Mouse (Mus musculus): ENCODE results near the gene Dph5. TPM values are rescaled to one million over a fixed set of nuclear protein-coding genes. Genes with fewer than 3 reads are reported as not detected.

Dph5 gene
- polyA plus RNA-seq, 1 experiment from 2014 or later: 24.8 TPM

DNA sequence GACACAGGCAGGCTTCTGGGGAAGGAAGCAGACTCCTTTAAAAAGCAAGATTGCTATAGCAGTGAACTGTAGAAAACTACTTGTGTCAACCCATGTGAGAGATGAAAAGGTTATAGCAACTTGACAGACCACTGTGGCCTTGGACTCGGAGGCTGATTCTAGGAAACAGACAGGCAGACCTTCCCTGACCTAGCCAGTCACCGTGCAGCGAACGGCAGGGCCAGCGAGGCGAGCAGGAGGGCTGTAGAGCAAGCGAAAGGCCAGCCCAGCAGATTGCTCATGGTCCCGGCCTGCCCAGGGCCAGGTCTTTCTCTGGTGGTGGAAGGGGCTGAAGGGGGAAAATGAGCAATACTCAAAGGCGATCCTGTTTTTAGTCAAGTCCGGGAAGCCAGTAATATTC, 50.2 kb downstream of the Dph5 start:
- H3K9ac ChIP-seq (ENCODE audit: low read length): no peak overlapping the region
- peaks cover 13% of the 10 kb centered on the region for H3K36me3 ChIP-seq (ENCODE audit: control insufficient read depth, insufficient read depth)
- no peak for ATAC-seq (replicated peaks; ENCODE audit: extremely low read depth, insufficient read depth, low FRiP score)
- no peak overlapping the region for H3K4me3 ChIP-seq (ENCODE audit: low read length)
- no peaks in the 10 kb centered on the region for H3K9me3 ChIP-seq (replicated peaks; ENCODE audit: control insufficient read depth, low read length)
- H3K27ac ChIP-seq (ENCODE audit: low read length): no peak overlapping the region
- WGBS: 82% methylated on average over 10 of the region's 10 CpGs
- H3K27me3 ChIP-seq (ENCODE audit: control insufficient read depth, insufficient read depth, low read length): no peaks in the 10 kb centered on the region
- H3K4me1 ChIP-seq (ENCODE audit: control insufficient read depth, insufficient read depth, low read length): no peaks in the 10 kb centered on the region
- H3K4me2 ChIP-seq (ENCODE audit: low read depth, low read length): no peak overlapping the region

DNA sequence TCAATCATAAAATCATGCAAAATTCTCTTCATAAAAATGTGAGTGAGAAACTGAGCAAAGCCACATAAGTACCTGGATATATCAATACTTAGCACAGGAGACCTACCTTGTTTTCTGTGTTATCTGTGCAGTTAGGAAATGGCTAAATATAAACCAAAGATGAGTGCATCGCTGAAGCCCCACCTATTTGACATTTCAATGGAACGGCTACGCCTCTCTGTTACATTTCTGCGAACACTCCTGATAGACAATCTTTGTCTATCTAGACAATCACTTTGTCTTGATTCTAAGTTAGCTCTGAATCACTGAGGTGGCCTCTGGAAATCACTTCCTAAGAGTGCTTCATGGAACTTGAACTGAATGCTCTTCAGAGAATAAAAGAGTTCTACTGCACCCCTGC, 52.9 kb downstream of the Dph5 start:
- H3K27me3 ChIP-seq (ENCODE audit: control insufficient read depth, insufficient read depth, low read length): no peaks in the 10 kb centered on the region
- no peaks in the 10 kb centered on the region for H3K4me1 ChIP-seq (ENCODE audit: control insufficient read depth, insufficient read depth, low read length)
- no peak overlapping the region for H3K27ac ChIP-seq (ENCODE audit: low read length)
- no peak overlapping the region for H3K4me3 ChIP-seq (ENCODE audit: low read length)
- WGBS: 73% methylated on average over 4 of the region's 4 CpGs
- H3K4me2 ChIP-seq (ENCODE audit: low read depth, low read length): no peak overlapping the region
- H3K36me3 ChIP-seq (ENCODE audit: control insufficient read depth, insufficient read depth): peaks cover 16% of the 10 kb centered on the region
- no peaks in the 10 kb centered on the region for H3K9me3 ChIP-seq (replicated peaks; ENCODE audit: control insufficient read depth, low read length)
- ATAC-seq (replicated peaks; ENCODE audit: extremely low read depth, insufficient read depth, low FRiP score): no peak
- no peak overlapping the region for H3K9ac ChIP-seq (ENCODE audit: low read length)

DNA sequence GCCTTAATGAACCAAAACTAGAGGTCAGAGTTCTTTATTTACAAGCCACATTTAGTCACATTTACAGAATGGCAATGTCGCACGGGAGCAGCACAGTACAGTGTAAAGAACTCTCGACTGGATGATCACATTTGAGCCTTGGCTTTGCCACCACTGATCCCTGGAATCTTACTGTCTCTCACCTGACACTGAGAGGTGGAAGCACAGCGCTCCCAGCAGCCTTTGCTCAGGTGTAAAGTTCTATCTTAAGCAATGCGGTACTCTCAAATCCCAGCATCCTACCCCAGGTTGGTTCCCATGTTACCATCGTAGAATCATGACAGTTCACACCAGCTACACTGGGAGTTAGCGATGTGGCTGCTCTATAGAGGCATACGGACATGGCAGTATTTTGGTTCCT, 53.8 kb downstream of the Dph5 start:
- no peaks in the 10 kb centered on the region for H3K9me3 ChIP-seq (replicated peaks; ENCODE audit: control insufficient read depth, low read length)
- no peak for ATAC-seq (replicated peaks; ENCODE audit: extremely low read depth, insufficient read depth, low FRiP score)
- no peak overlapping the region for H3K4me3 ChIP-seq (ENCODE audit: low read length)
- no peak overlapping the region for H3K9ac ChIP-seq (ENCODE audit: low read length)
- no peak overlapping the region for H3K4me2 ChIP-seq (ENCODE audit: low read depth, low read length)
- H3K27me3 ChIP-seq (ENCODE audit: control insufficient read depth, insufficient read depth, low read length): no peaks in the 10 kb centered on the region
- 84% methylated on average over 8 of the region's 8 CpGs for WGBS
- no peaks in the 10 kb centered on the region for H3K4me1 ChIP-seq (ENCODE audit: control insufficient read depth, insufficient read depth, low read length)
- H3K36me3 ChIP-seq (ENCODE audit: control insufficient read depth, insufficient read depth): peaks cover 22% of the 10 kb centered on the region
- H3K27ac ChIP-seq (ENCODE audit: low read length): no peak overlapping the region

DNA sequence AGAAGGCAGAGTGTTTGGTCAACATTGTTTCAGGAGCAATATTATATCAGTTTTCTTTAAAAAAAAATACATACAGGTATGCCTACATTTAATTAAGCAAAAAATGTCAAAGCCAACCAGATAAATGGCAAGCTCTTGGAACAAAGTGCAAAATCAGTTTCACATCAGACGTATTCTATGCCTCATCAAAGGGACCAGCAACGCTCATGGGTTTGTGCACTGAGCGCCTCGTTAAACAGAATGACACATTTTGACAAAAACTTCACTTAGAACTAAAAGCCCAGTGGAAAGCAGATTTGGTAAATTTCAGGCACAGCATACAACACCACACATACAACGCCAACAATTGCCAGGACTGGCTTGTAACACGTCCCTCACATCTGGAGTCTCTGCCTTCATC, 56.7 kb downstream of the Dph5 start:
- ATAC-seq (replicated peaks; ENCODE audit: extremely low read depth, insufficient read depth, low FRiP score): no peak

DNA sequence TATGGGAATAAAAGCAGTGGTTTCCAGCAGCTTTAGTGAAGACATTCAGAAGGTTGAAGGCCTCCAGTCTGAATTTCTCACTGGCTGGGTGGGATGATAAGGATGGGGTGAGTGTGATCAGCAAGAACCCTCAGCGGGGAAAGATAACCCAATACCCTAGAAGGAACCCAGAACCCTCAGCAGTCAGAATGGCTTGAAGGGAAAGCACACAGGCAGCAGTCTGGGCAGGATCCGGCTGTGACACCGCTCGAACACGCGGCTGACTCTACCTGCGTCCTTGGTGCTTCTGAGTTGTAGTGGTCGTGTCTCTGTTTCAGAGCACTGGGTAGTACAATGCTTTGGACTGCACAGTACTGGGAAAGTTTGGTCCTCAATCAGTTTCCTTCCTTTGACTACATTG, 58.6 kb downstream of the Dph5 start:
- ATAC-seq (replicated peaks; ENCODE audit: extremely low read depth, insufficient read depth, low FRiP score): no peak
- no peak overlapping the region for H3K4me2 ChIP-seq (ENCODE audit: low read depth, low read length)
- H3K27me3 ChIP-seq (ENCODE audit: control insufficient read depth, insufficient read depth, low read length): no peaks in the 10 kb centered on the region
- H3K36me3 ChIP-seq (ENCODE audit: control insufficient read depth, insufficient read depth): peaks cover 14% of the 10 kb centered on the region
- no peaks in the 10 kb centered on the region for H3K4me1 ChIP-seq (ENCODE audit: control insufficient read depth, insufficient read depth, low read length)
- H3K9me3 ChIP-seq (replicated peaks; ENCODE audit: control insufficient read depth, low read length): no peaks in the 10 kb centered on the region
- H3K9ac ChIP-seq (ENCODE audit: low read length): no peak overlapping the region
- H3K4me3 ChIP-seq (ENCODE audit: low read length): no peak overlapping the region
- 92% methylated on average over 8 of the region's 8 CpGs for WGBS
- H3K27ac ChIP-seq (ENCODE audit: low read length): no peak overlapping the region

More for the DNA sequence above, 56.7 kb downstream of the Dph5 start:
- no peaks in the 10 kb centered on the region for H3K4me1 ChIP-seq (ENCODE audit: control insufficient read depth, insufficient read depth, low read length)
- no peaks in the 10 kb centered on the region for H3K27me3 ChIP-seq (ENCODE audit: control insufficient read depth, insufficient read depth, low read length)
- no peak overlapping the region for H3K4me3 ChIP-seq (ENCODE audit: low read length)
- 95% methylated on average over 6 of the region's 6 CpGs for WGBS
- no peak overlapping the region for H3K27ac ChIP-seq (ENCODE audit: low read length)
- peaks cover 18% of the 10 kb centered on the region for H3K36me3 ChIP-seq (ENCODE audit: control insufficient read depth, insufficient read depth)
- no peak overlapping the region for H3K9ac ChIP-seq (ENCODE audit: low read length)
- H3K9me3 ChIP-seq (replicated peaks; ENCODE audit: control insufficient read depth, low read length): no peaks in the 10 kb centered on the region
- no peak overlapping the region for H3K4me2 ChIP-seq (ENCODE audit: low read depth, low read length)

DNA sequence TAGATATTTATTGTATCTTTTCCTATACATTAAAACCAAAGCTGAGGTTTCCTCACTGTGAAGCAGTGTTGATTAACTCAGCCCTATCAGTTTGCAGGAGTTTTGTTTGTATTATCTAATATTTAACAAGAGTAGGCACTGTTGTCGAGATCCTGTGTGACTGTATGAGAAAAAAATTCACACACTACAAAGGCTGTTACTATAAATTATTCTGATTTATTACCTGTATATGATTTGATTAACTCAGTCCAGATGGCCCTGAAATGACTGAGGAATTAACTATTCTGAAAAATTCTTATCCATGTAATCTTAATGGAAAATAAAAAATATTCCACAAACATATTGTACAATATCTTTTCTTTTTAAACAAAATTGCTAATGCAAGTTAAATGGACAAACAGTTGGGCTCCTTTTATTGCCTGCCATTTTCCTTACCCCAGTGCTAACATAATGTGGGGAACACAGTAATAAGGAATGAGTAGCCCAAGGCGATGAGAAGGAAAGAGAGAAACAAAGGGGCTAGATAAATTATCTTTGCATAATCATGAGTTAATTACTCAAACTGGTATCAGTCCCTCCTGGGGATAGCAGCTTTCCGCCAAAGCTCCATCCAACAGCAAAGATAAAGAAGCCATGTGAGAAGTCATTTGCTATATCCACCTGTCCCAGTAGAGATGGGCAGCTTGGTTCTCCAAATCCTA, 61.7 kb downstream of the Dph5 start:
- Histone ChIP-seq H3K4me3 (ENCODE audit: low read length) (no peak overlapping the region), H3K27me3 (ENCODE audit: control insufficient read depth, insufficient read depth, low read length) (no peaks in the 10 kb centered on the region), H3K36me3 (ENCODE audit: control insufficient read depth, insufficient read depth) (peaks cover 28% of the 10 kb centered on the region), H3K4me1 (ENCODE audit: control insufficient read depth, insufficient read depth, low read length) (no peaks in the 10 kb centered on the region), H3K9me3 (replicated peaks; ENCODE audit: control insufficient read depth, low read length) (no peaks in the 10 kb centered on the region), H3K4me2 (ENCODE audit: low read depth, low read length) (no peak overlapping the region), H3K27ac (ENCODE audit: low read length) (no peak overlapping the region), H3K9ac (ENCODE audit: low read length) (no peak overlapping the region)
- WGBS: 83% methylated on average over 3 of the region's 3 CpGs
- ATAC-seq (replicated peaks; ENCODE audit: extremely low read depth, insufficient read depth, low FRiP score): no peak

DNA sequence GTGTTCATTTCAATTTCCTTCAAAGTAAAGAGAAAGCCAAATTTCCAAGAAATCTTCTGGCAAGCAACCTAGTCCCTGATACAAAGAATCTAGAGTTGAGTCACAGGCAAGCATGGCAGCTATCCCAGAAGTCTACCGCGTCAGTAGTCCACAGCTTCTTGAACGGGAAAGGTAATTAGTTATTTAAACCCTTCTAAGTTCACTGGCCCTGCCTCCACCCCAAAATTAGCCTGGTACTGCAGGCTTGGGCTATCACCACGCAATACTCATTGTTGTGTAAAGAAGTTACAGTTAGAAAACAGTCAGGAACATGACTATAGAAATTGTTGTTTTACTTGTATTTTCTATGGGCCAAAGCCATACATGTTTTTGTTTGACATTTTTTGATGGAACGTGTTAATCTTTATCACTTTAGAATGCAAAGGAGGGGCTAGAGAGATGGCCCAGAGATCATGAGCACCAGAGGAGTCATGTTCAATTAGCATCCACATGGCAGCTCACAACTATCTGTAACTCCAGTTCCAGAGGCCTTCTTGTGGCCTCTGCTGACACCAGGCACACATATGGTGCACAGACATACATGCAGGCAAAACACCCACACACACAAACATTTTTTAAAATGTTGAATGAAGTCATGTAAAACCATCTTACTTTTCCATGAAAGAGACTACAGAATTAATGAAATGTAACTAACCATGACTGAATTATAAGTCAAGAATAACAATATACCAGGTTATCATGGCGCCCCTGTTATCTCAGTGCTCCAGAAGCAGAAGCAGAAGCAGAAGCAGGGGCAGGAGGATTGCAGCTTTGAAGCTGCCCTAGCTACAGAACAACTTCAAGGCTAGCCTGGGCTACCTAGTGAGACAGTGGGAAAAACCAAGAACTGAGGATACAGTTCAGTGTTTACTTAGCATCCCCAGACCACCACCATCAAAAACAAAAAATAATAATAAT, 62.6 kb downstream of the Dph5 start:
- no peak overlapping the region for H3K4me3 ChIP-seq (ENCODE audit: low read length)
- no peak overlapping the region for H3K4me2 ChIP-seq (ENCODE audit: low read depth, low read length)
- H3K36me3 ChIP-seq (ENCODE audit: control insufficient read depth, insufficient read depth): peaks cover 28% of the 10 kb centered on the region
- ATAC-seq (replicated peaks; ENCODE audit: extremely low read depth, insufficient read depth, low FRiP score): no peak
- no peak overlapping the region for H3K9ac ChIP-seq (ENCODE audit: low read length)
- 82% methylated on average over 6 of the region's 6 CpGs for WGBS
- H3K9me3 ChIP-seq (replicated peaks; ENCODE audit: control insufficient read depth, low read length): no peaks in the 10 kb centered on the region
- H3K27me3 ChIP-seq (ENCODE audit: control insufficient read depth, insufficient read depth, low read length): no peaks in the 10 kb centered on the region
- no peak overlapping the region for H3K27ac ChIP-seq (ENCODE audit: low read length)
- H3K4me1 ChIP-seq (ENCODE audit: control insufficient read depth, insufficient read depth, low read length): no peaks in the 10 kb centered on the region

DNA sequence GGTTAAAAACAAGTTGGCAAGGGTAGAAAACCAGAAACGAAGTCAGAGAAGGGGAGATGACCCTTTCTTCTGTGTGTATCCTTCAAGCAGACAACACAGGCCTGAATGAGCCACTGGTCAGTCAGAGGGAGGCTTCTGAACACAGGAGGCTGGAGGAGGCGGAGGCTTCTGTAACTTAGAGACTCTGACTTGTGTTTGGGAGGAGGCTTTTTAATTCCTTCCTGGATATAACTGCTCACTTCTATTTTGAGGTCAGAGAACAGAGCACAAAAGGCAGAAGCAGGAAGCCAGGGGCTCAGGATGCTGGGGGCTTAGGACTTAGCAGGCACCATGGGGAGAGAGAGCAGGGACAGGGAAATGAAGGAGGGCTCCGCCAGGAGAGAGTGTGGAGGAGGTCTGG, 63.6 kb downstream of the Dph5 start:
- Histone ChIP-seq H3K27me3 (ENCODE audit: control insufficient read depth, insufficient read depth, low read length) (no peaks in the 10 kb centered on the region), H3K27ac (ENCODE audit: low read length) (no peak overlapping the region), H3K4me3 (ENCODE audit: low read length) (no peak overlapping the region), H3K9ac (ENCODE audit: low read length) (no peak overlapping the region), H3K4me1 (ENCODE audit: control insufficient read depth, insufficient read depth, low read length) (no peaks in the 10 kb centered on the region), H3K36me3 (ENCODE audit: control insufficient read depth, insufficient read depth) (peaks cover 28% of the 10 kb centered on the region), H3K4me2 (ENCODE audit: low read depth, low read length) (no peak overlapping the region), H3K9me3 (replicated peaks; ENCODE audit: control insufficient read depth, low read length) (no peaks in the 10 kb centered on the region)
- WGBS: 83% methylated on average over 3 of the region's 3 CpGs
- ATAC-seq (replicated peaks; ENCODE audit: extremely low read depth, insufficient read depth, low FRiP score): no peak; the same call in 1 of the 2 replicates

DNA sequence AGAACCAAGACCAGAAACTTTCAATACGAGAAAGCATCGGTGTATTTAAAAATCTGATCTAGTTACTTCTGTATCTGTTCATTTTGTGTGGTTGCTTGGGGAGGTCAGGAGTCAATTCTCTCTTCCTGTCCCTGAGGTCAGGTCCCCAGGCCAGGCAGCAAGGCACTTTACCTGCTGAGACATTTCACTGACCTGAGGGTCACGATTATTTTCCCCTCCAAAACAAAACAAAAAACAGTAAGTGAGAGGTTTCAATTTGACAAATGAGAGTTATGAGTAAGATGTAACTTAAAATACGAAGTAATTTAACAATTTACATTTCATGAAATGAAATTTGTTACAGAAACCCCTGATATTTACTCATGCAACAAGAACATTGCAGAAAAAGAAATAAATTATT, 64.7 kb downstream of the Dph5 start:
- Histone ChIP-seq H3K4me2 (ENCODE audit: low read depth, low read length) (no peak overlapping the region), H3K4me3 (ENCODE audit: low read length) (no peak overlapping the region), H3K4me1 (ENCODE audit: control insufficient read depth, insufficient read depth, low read length) (no peaks in the 10 kb centered on the region), H3K27ac (ENCODE audit: low read length) (no peak overlapping the region), H3K9me3 (replicated peaks; ENCODE audit: control insufficient read depth, low read length) (no peaks in the 10 kb centered on the region), H3K27me3 (ENCODE audit: control insufficient read depth, insufficient read depth, low read length) (no peaks in the 10 kb centered on the region), H3K9ac (ENCODE audit: low read length) (no peak overlapping the region), H3K36me3 (ENCODE audit: control insufficient read depth, insufficient read depth) (peaks cover 28% of the 10 kb centered on the region)
- ATAC-seq (replicated peaks; ENCODE audit: extremely low read depth, insufficient read depth, low FRiP score): no peak
- 90% methylated on average over 4 of the region's 4 CpGs for WGBS

Data from heart, embryonic 16.5 days (tissue).